Mouse (Mus musculus): Measurements from ENCODE around the gene Sv2b.

- no peak for TF ChIP-seq CTCF (IDR thresholded peaks at IDR 0.05)
- no peak for TF ChIP-seq EP300 (IDR thresholded peaks at IDR 0.05; ENCODE audit: insufficient read depth, low read depth, low read length)
- TF ChIP-seq POLR2A (IDR thresholded peaks at IDR 0.05; ENCODE audit: insufficient read depth, low read depth, low read length), result no peak
These were observed 35.4 kb downstream of the Sv2b start for GRCm38 (mm10) chr7:75273633-75274032.

Measured in heart, adult 2 months (tissue).